Mouse (Mus musculus): ENCODE results near the gene Wdr59. TPM values are rescaled to one million over a fixed set of nuclear protein-coding genes. Genes with fewer than 3 reads are reported as not detected.
A peak's percentile ranks its signal among the peaks of the same experiment; 100 is the strongest.

The Wdr59 gene
- polyA plus RNA-seq, 1 experiment from 2014 or later, result 7.0 TPM

- 94% methylated on average over 5 of the region's 5 CpGs for WGBS
- Histone ChIP-seq H3K4me1 (peaks cover 19% of the 10 kb centered on the region), H3K4me2 (replicated peaks) (no peak overlapping the region), H3K9ac (no peak overlapping the region), H3K27me3 (no peaks in the 10 kb centered on the region), H3K27ac (replicated peaks) (no peak overlapping the region), H3K4me3 (replicated peaks) (no peak overlapping the region), H3K9me3 (replicated peaks) (no peaks in the 10 kb centered on the region), H3K36me3 (0 out of 2 replicates have a peak, but pooled peaks cover 3% of the 10 kb centered on the region)
- ATAC-seq (ENCODE audit: insufficient number of reproducible peaks, low FRiP score, low TSS enrichment, low read depth), result no peak
Measured at GRCm38 (mm10) chr8:111562274-111562803, 40.4 kb upstream of the Wdr59 start.

GRCm38 (mm10) chr8:111561824-111562223 is 39.9 kb upstream of the Wdr59 start:
- Histone ChIP-seq H3K36me3 (0 out of 2 replicates have a peak, but pooled peaks cover 3% of the 10 kb centered on the region), H3K4me1 (peaks cover 18% of the 10 kb centered on the region), H3K9me3 (replicated peaks) (no peaks in the 10 kb centered on the region), H3K27me3 (no peaks in the 10 kb centered on the region), H3K27ac (replicated peaks) (no peak overlapping the region), H3K4me2 (replicated peaks) (no peak overlapping the region), H3K9ac (no peak overlapping the region), H3K4me3 (replicated peaks) (no peak overlapping the region)
- no peak for ATAC-seq (ENCODE audit: insufficient number of reproducible peaks, low FRiP score, low TSS enrichment, low read depth)
- WGBS, result 76% methylated on average over 4 of the region's 4 CpGs

GRCm38 (mm10) chr8:111551511-111552130 is 29.7 kb upstream of the Wdr59 start:
- 54% methylated on average over 8 of the region's 8 CpGs for WGBS
- Histone ChIP-seq H3K9me3 (replicated peaks) (no peaks in the 10 kb centered on the region), H3K4me1 (peaks cover 20% of the 10 kb centered on the region), H3K36me3 (no peaks in the 10 kb centered on the region; the same call in 1 of the 2 replicates), H3K4me3 (replicated peaks) (no peak overlapping the region), H3K27me3 (no peaks in the 10 kb centered on the region), H3K27ac (replicated peaks) (no peak overlapping the region), H3K4me2 (replicated peaks) (no peak overlapping the region), H3K9ac (no peak overlapping the region)
- ATAC-seq (ENCODE audit: insufficient number of reproducible peaks, low FRiP score, low TSS enrichment, low read depth), result no peak

GRCm38 (mm10) chr8:111550002-111550870 is 28.3 kb upstream of the Wdr59 start:
- H3K27me3 ChIP-seq, result no peaks in the 10 kb centered on the region
- H3K27ac ChIP-seq (replicated peaks), result 0 out of 2 replicates have a peak overlapping the region, but pooled peaks have one; percentile 13
- peaks cover 17% of the 10 kb centered on the region for H3K4me1 ChIP-seq
- no peak overlapping the region for H3K4me2 ChIP-seq (replicated peaks)
- no peak overlapping the region for H3K4me3 ChIP-seq (replicated peaks)
- no peaks in the 10 kb centered on the region for H3K9me3 ChIP-seq (replicated peaks)
- WGBS, result 58% methylated on average over 9 of the region's 9 CpGs
- ATAC-seq (ENCODE audit: insufficient number of reproducible peaks, low FRiP score, low TSS enrichment, low read depth), result no peak
- H3K9ac ChIP-seq, result no peak overlapping the region
- H3K36me3 ChIP-seq, result no peaks in the 10 kb centered on the region; the same call in 1 of the 2 replicates

- ATAC-seq (ENCODE audit: insufficient number of reproducible peaks, low FRiP score, low TSS enrichment, low read depth), result peak; percentile 29; the same call in 1 of the 2 replicates
Measured at GRCm38 (mm10) chr8:111548201-111548600, 26.3 kb upstream of the Wdr59 start.

GRCm38 (mm10) chr8:111547144-111547543 is 25.3 kb upstream of the Wdr59 start:
- 85% methylated on average over 3 of the region's 3 CpGs for WGBS
- Histone ChIP-seq H3K36me3 (no peaks in the 10 kb centered on the region; the same call in 1 of the 2 replicates), H3K4me2 (replicated peaks) (no peak overlapping the region), H3K4me3 (replicated peaks) (no peak overlapping the region), H3K27ac (replicated peaks) (no peak overlapping the region), H3K9ac (no peak overlapping the region), H3K9me3 (replicated peaks) (no peaks in the 10 kb centered on the region), H3K4me1 (peaks cover 13% of the 10 kb centered on the region; the same call in 1 of the 2 replicates), H3K27me3 (no peaks in the 10 kb centered on the region)
- ATAC-seq (ENCODE audit: insufficient number of reproducible peaks, low FRiP score, low TSS enrichment, low read depth), result no peak

More at GRCm38 (mm10) chr8:111548201-111548600, 26.3 kb upstream of the Wdr59 start:
- 65% methylated on average over 6 of the region's 6 CpGs for WGBS
- Histone ChIP-seq H3K4me2 (replicated peaks) (no peak overlapping the region), H3K27ac (replicated peaks) (no peak overlapping the region), H3K4me3 (replicated peaks) (no peak overlapping the region), H3K9me3 (replicated peaks) (no peaks in the 10 kb centered on the region), H3K36me3 (no peaks in the 10 kb centered on the region; the same call in 1 of the 2 replicates), H3K9ac (no peak overlapping the region), H3K4me1 (peaks cover 13% of the 10 kb centered on the region; the same call in 1 of the 2 replicates), H3K27me3 (no peaks in the 10 kb centered on the region)

- Histone ChIP-seq H3K9me3 (replicated peaks) (no peaks in the 10 kb centered on the region), H3K4me3 (replicated peaks) (no peak overlapping the region), H3K9ac (no peak overlapping the region), H3K27me3 (no peaks in the 10 kb centered on the region), H3K36me3 (no peaks in the 10 kb centered on the region; the same call in 1 of the 2 replicates), H3K4me1 (peaks cover 15% of the 10 kb centered on the region; the same call in 1 of the 2 replicates), H3K27ac (replicated peaks) (no peak overlapping the region), H3K4me2 (replicated peaks) (no peak overlapping the region)
- no peak for ATAC-seq (ENCODE audit: insufficient number of reproducible peaks, low FRiP score, low TSS enrichment, low read depth)
- 82% methylated on average over 8 of the region's 8 CpGs for WGBS
Measured at GRCm38 (mm10) chr8:111545406-111546156, 23.7 kb upstream of the Wdr59 start.

- no peak for ATAC-seq (ENCODE audit: insufficient number of reproducible peaks, low FRiP score, low TSS enrichment, low read depth)
- 94% methylated on average over 9 of the region's 9 CpGs for WGBS
- no peak overlapping the region for H3K4me3 ChIP-seq (replicated peaks)
- no peaks in the 10 kb centered on the region; the same call in 1 of the 2 replicates for H3K36me3 ChIP-seq
- H3K27me3 ChIP-seq, result no peaks in the 10 kb centered on the region
- no peak overlapping the region for H3K4me2 ChIP-seq (replicated peaks)
- no peak overlapping the region for H3K9ac ChIP-seq
- H3K4me1 ChIP-seq, result peaks cover 26% of the 10 kb centered on the region
- no peak overlapping the region for H3K27ac ChIP-seq (replicated peaks)
- no peaks in the 10 kb centered on the region for H3K9me3 ChIP-seq (replicated peaks)
Measured at GRCm38 (mm10) chr8:111543712-111544380, 22.0 kb upstream of the Wdr59 start.

GRCm38 (mm10) chr8:111539422-111540076 is 17.7 kb upstream of the Wdr59 start:
- H3K36me3 ChIP-seq, result no peaks in the 10 kb centered on the region
- H3K4me3 ChIP-seq (replicated peaks), result peak overlapping the region; percentile 72
- 0 out of 2 replicates have a peak overlapping the region, but pooled peaks have one; percentile 44 for H3K27ac ChIP-seq (replicated peaks)
- H3K4me2 ChIP-seq (replicated peaks), result peak overlapping the region; percentile 77
- H3K4me1 ChIP-seq, result peaks cover 38% of the 10 kb centered on the region
- H3K9ac ChIP-seq, result no peak overlapping the region
- no peaks in the 10 kb centered on the region for H3K9me3 ChIP-seq (replicated peaks)
- WGBS, result 34% methylated on average over 10 of the region's 10 CpGs
- no peaks in the 10 kb centered on the region for H3K27me3 ChIP-seq
- ATAC-seq (ENCODE audit: insufficient number of reproducible peaks, low FRiP score, low TSS enrichment, low read depth), result no peak

- peaks cover 38% of the 10 kb centered on the region for H3K4me1 ChIP-seq
- peak overlapping the region; percentile 74; the same call in 1 of the 2 replicates for H3K9ac ChIP-seq
- ATAC-seq (ENCODE audit: insufficient number of reproducible peaks, low FRiP score, low TSS enrichment, low read depth), result no peak
- WGBS, result 2% methylated on average over 2 of the region's 2 CpGs
- peak overlapping the region; percentile 93 for H3K27ac ChIP-seq (replicated peaks)
- no peaks in the 10 kb centered on the region for H3K36me3 ChIP-seq
- H3K4me3 ChIP-seq (replicated peaks), result peak overlapping the region; percentile 72
- H3K27me3 ChIP-seq, result no peaks in the 10 kb centered on the region
- H3K9me3 ChIP-seq (replicated peaks), result no peaks in the 10 kb centered on the region
- peak overlapping the region; percentile 77 for H3K4me2 ChIP-seq (replicated peaks)
Measured at GRCm38 (mm10) chr8:111538194-111538593, 16.3 kb upstream of the Wdr59 start.

Data from embryonic facial prominence, embryonic 15.5 days (tissue).